Mouse (Mus musculus) neural tube, embryonic 12.5 days (tissue): Measurements from ENCODE around the gene Fbxo3. TPM values are rescaled to one million over a fixed set of nuclear protein-coding genes. Genes with fewer than 3 reads are reported as not detected.
"Not testable (repeated sequence)": the region's sequence is repeated elsewhere in the genome, so short reads cannot be mapped to it uniquely, and the experiment has no call there.

Experiments used
- ATAC-seq: fragments of 200-750 bp; cut with Nextera tagmentation; 2 replicates; pipeline ENCODE4 v1.8.0; 2017; ENCODE audit warnings: low read depth, mild to moderate bottlenecking, moderate TSS enrichment, moderate library complexity; ENCODE audit not compliant: low FRiP score
- H3K27ac ChIP-seq: fragments of 300-500 bp; sonication (generic); 2 replicates; pipeline ENCODE4 v1.5.1; 2016
- H3K27me3 ChIP-seq: fragments of 300-500 bp; sonication (generic); replicated peaks from 2 replicates; pipeline ENCODE4 v1.6.1; 2016; ENCODE audit warnings: mild to moderate bottlenecking
- H3K36me3 ChIP-seq: fragments of 300-500 bp; sonication (generic); 2 replicates; pipeline ENCODE4 v1.6.1; 2016; ENCODE audit warnings: mild to moderate bottlenecking
- H3K4me1 ChIP-seq: fragments of 300-500 bp; sonication (generic); 2 replicates; pipeline ENCODE4 v1.6.1; 2016
- H3K4me2 ChIP-seq: fragments of 300-500 bp; sonication (generic); replicated peaks from 2 replicates; pipeline ENCODE4 v1.6.1; 2016; ENCODE audit warnings: mild to moderate bottlenecking
- H3K4me3 ChIP-seq: fragments of 300-500 bp; sonication (generic); 2 replicates; pipeline ENCODE4 v1.5.1; 2016
- H3K9ac ChIP-seq: fragments of 300-500 bp; sonication (generic); 2 replicates; pipeline ENCODE4 v1.6.1; 2016; ENCODE audit warnings: mild to moderate bottlenecking
- H3K9me3 ChIP-seq: fragments of 300-500 bp; sonication (generic); 2 replicates; pipeline ENCODE4 v1.6.1; 2016; ENCODE audit warnings: mild to moderate bottlenecking
- WGBS: fragments of 180-500 bp; shearing (Covaris S2); methylation state at CpG from one replicate; pipeline ENCODE4 v1.1.7; 2016; 5-methylcytosine and 5-hydroxymethylcytosine counted together
- polyA plus RNA-seq: library from polyadenylated mRNA; unstranded; fragments of >200 nt; fragmentation: Nextera tagmentation; extraction: Ambion mirVana; gene quantifications from 2 replicates; pipeline ENCODE4 v1.2.1, GENCODE M21; 2016

Fbxo3 gene
- polyA plus RNA-seq, 1 experiment from 2014 or later: 57.6 TPM

- Histone ChIP-seq H3K36me3 (no peaks in the 10 kb centered on the region), H3K9ac (peak within 1 kb of the TSS; percentile 29; the same call in 1 of the 2 replicates), H3K4me1 (no peaks in the 10 kb centered on the region), H3K9me3 (no peaks in the 10 kb centered on the region), H3K4me2 (peak within 1 kb of the TSS; percentile 62), H3K27me3 (no peaks in the 10 kb centered on the region), H3K4me3 (peak within 1 kb of the TSS; percentile 32), H3K27ac (no peak within 1 kb of the TSS)
- ATAC-seq: peak; percentile 76
- 3% methylated on average over 13 of the region's 13 CpGs for WGBS
Measured at GRCm38 (mm10) chr2:104069704-104070185, 42.2 kb downstream of the Fbxo3 start, which contains the start of gene Cd59b. Gene Cd59b (plus strand): TSS chr2:104069849.

- H3K9ac ChIP-seq, H3K4me1 ChIP-seq, H3K4me2 ChIP-seq, H3K36me3 ChIP-seq, H3K9me3 ChIP-seq, H3K27ac ChIP-seq, ATAC-seq, H3K27me3 ChIP-seq, H3K4me3 ChIP-seq: not testable (repeated sequence)
- WGBS: 81% methylated on average over 5 of the region's 5 CpGs
Measured at GRCm38 (mm10) chr2:104078285-104078684, 50.8 kb downstream of the Fbxo3 start.

- not testable (repeated sequence) for H3K4me2 ChIP-seq, ATAC-seq, H3K27me3 ChIP-seq, H3K36me3 ChIP-seq, H3K4me3 ChIP-seq, H3K4me1 ChIP-seq, H3K27ac ChIP-seq, H3K9me3 ChIP-seq, H3K9ac ChIP-seq
- WGBS: no CpG with 5 or more reads among the region's 1 CpGs
Measured at GRCm38 (mm10) chr2:104081436-104082050, 54.0 kb downstream of the Fbxo3 start.

- ATAC-seq: 0 out of 2 replicates have a peak, but pooled peaks have one; percentile 17
- Histone ChIP-seq H3K4me3 (no peak overlapping the region), H3K27me3 (no peaks in the 10 kb centered on the region), H3K9me3 (no peaks in the 10 kb centered on the region), H3K36me3 (no peaks in the 10 kb centered on the region), H3K27ac (no peak overlapping the region), H3K9ac (no peak overlapping the region), H3K4me1 (no peaks in the 10 kb centered on the region), H3K4me2 (no peak overlapping the region)
Measured at GRCm38 (mm10) chr2:104082474-104082873, 55.0 kb downstream of the Fbxo3 start.

- not testable (repeated sequence) for H3K4me3 ChIP-seq, ATAC-seq, H3K27ac ChIP-seq, H3K9ac ChIP-seq, H3K9me3 ChIP-seq, H3K27me3 ChIP-seq, H3K36me3 ChIP-seq, H3K4me1 ChIP-seq, H3K4me2 ChIP-seq
Measured at GRCm38 (mm10) chr2:104084027-104084426, 56.5 kb downstream of the Fbxo3 start.

- H3K4me2 ChIP-seq, ATAC-seq, H3K4me3 ChIP-seq, H3K27ac ChIP-seq, H3K4me1 ChIP-seq, H3K27me3 ChIP-seq, H3K9ac ChIP-seq, H3K9me3 ChIP-seq, H3K36me3 ChIP-seq: not testable (repeated sequence)
- 100% methylated on average over 1 of the region's 1 CpGs for WGBS
Measured at GRCm38 (mm10) chr2:104087562-104087961, 60.0 kb downstream of the Fbxo3 start.

GRCm38 (mm10) chr2:104093305-104093704 is 65.8 kb downstream of the Fbxo3 start:
- H3K4me2 ChIP-seq: no peak overlapping the region
- H3K36me3 ChIP-seq: no peaks in the 10 kb centered on the region
- H3K9ac ChIP-seq: no peak overlapping the region
- H3K4me1 ChIP-seq: peaks cover 9% of the 10 kb centered on the region; the same call in 1 of the 2 replicates
- no peak for ATAC-seq
- H3K4me3 ChIP-seq: no peak overlapping the region
- H3K27me3 ChIP-seq: no peaks in the 10 kb centered on the region
- H3K9me3 ChIP-seq: no peaks in the 10 kb centered on the region
- 72% methylated on average over 2 of the region's 2 CpGs for WGBS
- H3K27ac ChIP-seq: no peak overlapping the region

- 6% methylated on average over 15 of the region's 15 CpGs for WGBS
- Histone ChIP-seq H3K36me3 (no peaks in the 10 kb centered on the region), H3K4me1 (peaks cover 9% of the 10 kb centered on the region; the same call in 1 of the 2 replicates), H3K4me2 (peak within 1 kb of the TSS; percentile 66), H3K27me3 (no peaks in the 10 kb centered on the region), H3K9ac (peak within 1 kb of the TSS; percentile 56), H3K27ac (peak within 1 kb of the TSS; percentile 39; the same call in 1 of the 2 replicates), H3K9me3 (no peaks in the 10 kb centered on the region), H3K4me3 (peak within 1 kb of the TSS; percentile 39)
- peak; percentile 90 for ATAC-seq
Measured at GRCm38 (mm10) chr2:104095741-104096213, 68.3 kb downstream of the Fbxo3 start, which contains the start of gene Cd59a. Gene Cd59a (plus strand): TSS chr2:104095801.

- Histone ChIP-seq H3K27me3 (no peaks in the 10 kb centered on the region), H3K4me1 (peaks cover 9% of the 10 kb centered on the region; the same call in 1 of the 2 replicates), H3K9me3 (no peaks in the 10 kb centered on the region), H3K4me2 (peak overlapping the region; percentile 66), H3K27ac (peak overlapping the region; percentile 39; the same call in 1 of the 2 replicates), H3K36me3 (no peaks in the 10 kb centered on the region), H3K9ac (peak overlapping the region; percentile 56), H3K4me3 (peak overlapping the region; percentile 39)
- no peak for ATAC-seq
- 50% methylated on average over 10 of the region's 10 CpGs for WGBS
Measured at GRCm38 (mm10) chr2:104096256-104096655, 68.7 kb downstream of the Fbxo3 start.

GRCm38 (mm10) chr2:104096796-104097195 is 69.3 kb downstream of the Fbxo3 start:
- H3K27ac ChIP-seq: not testable (repeated sequence)
- 73% methylated on average over 1 of the region's 1 CpGs for WGBS
- H3K4me2 ChIP-seq: peak overlapping the region; percentile 66; the same call in 1 of the 2 replicates

GRCm38 (mm10) chr2:104097396-104097795 is 69.9 kb downstream of the Fbxo3 start:
- not testable (repeated sequence) for H3K9me3 ChIP-seq, ATAC-seq, H3K9ac ChIP-seq, H3K4me3 ChIP-seq, H3K27ac ChIP-seq, H3K4me2 ChIP-seq, H3K4me1 ChIP-seq, H3K27me3 ChIP-seq, H3K36me3 ChIP-seq
- WGBS: 94% methylated on average over 4 of the region's 4 CpGs

More at GRCm38 (mm10) chr2:104096796-104097195, 69.3 kb downstream of the Fbxo3 start:
- not testable (repeated sequence) for H3K9me3 ChIP-seq, ATAC-seq, H3K9ac ChIP-seq, H3K4me1 ChIP-seq, H3K27me3 ChIP-seq, H3K4me3 ChIP-seq, H3K36me3 ChIP-seq

- H3K4me2 ChIP-seq: no peak overlapping the region
- H3K4me1 ChIP-seq: peaks cover 9% of the 10 kb centered on the region; the same call in 1 of the 2 replicates
- no peaks in the 10 kb centered on the region for H3K27me3 ChIP-seq
- no peak overlapping the region for H3K4me3 ChIP-seq
- no peaks in the 10 kb centered on the region for H3K9me3 ChIP-seq
- 38% methylated on average over 3 of the region's 3 CpGs for WGBS
- no peak for ATAC-seq
- H3K36me3 ChIP-seq: no peaks in the 10 kb centered on the region
- no peak overlapping the region for H3K27ac ChIP-seq
- no peak overlapping the region for H3K9ac ChIP-seq
Measured at GRCm38 (mm10) chr2:104098529-104099230, 71.2 kb downstream of the Fbxo3 start.
